Mouse (Mus musculus): ENCODE measurements around the gene Tmem88. TPM values are rescaled to one million over a fixed set of nuclear protein-coding genes. Genes with fewer than 3 reads are reported as not detected.

The Tmem88 gene
- polyA plus RNA-seq, 1 experiment from 2014 or later = 5.9 TPM

- Histone ChIP-seq H3K9me3 (replicated peaks; ENCODE audit: control insufficient read depth, low read length, poor library complexity, severe bottlenecking) (no peaks in the 10 kb centered on the region), H3K4me1 (ENCODE audit: control insufficient read depth, insufficient read depth, low read length) (peaks cover 39% of the 10 kb centered on the region), H3K4me2 (ENCODE audit: low read length) (peak overlapping the region; percentile 65), H3K27ac (ENCODE audit: low read length) (peak overlapping the region; percentile 99), H3K4me3 (ENCODE audit: low read depth, low read length) (peak overlapping the region; percentile 67), H3K27me3 (ENCODE audit: control insufficient read depth, insufficient read depth, low read depth, low read length) (peaks cover 20% of the 10 kb centered on the region), H3K9ac (ENCODE audit: low read depth, low read length) (peak overlapping the region; percentile 57), H3K36me3 (ENCODE audit: control insufficient read depth, insufficient read depth, low read length) (no peaks in the 10 kb centered on the region)
- WGBS = under 1% methylated on average over 35 of the region's 45 CpGs
- peak; percentile 92 for ATAC-seq
These were observed 20.7 kb upstream of the Tmem88 start for GRCm38 (mm10) chr11:69418481-69419442.

- Histone ChIP-seq H3K27me3 (ENCODE audit: control insufficient read depth, insufficient read depth, low read depth, low read length) (peaks cover 19% of the 10 kb centered on the region), H3K4me3 (ENCODE audit: low read depth, low read length) (peak overlapping the region; percentile 67), H3K27ac (ENCODE audit: low read length) (peak overlapping the region; percentile 99), H3K4me1 (ENCODE audit: control insufficient read depth, insufficient read depth, low read length) (peaks cover 49% of the 10 kb centered on the region), H3K4me2 (ENCODE audit: low read length) (peak overlapping the region; percentile 65), H3K9ac (ENCODE audit: low read depth, low read length) (peak overlapping the region; percentile 57), H3K36me3 (ENCODE audit: control insufficient read depth, insufficient read depth, low read length) (no peaks in the 10 kb centered on the region), H3K9me3 (replicated peaks; ENCODE audit: control insufficient read depth, low read length, poor library complexity, severe bottlenecking) (no peaks in the 10 kb centered on the region)
- peak; percentile 38 for ATAC-seq
- WGBS = under 1% methylated on average over 39 of the region's 39 CpGs
These were observed 19.7 kb upstream of the Tmem88 start for GRCm38 (mm10) chr11:69417449-69418384.

- Histone ChIP-seq H3K4me2 (ENCODE audit: low read length) (peak overlapping the region; percentile 65), H3K4me1 (ENCODE audit: control insufficient read depth, insufficient read depth, low read length) (peaks cover 56% of the 10 kb centered on the region), H3K27ac (ENCODE audit: low read length) (peak overlapping the region; percentile 99), H3K27me3 (ENCODE audit: control insufficient read depth, insufficient read depth, low read depth, low read length) (peaks cover 12% of the 10 kb centered on the region), H3K36me3 (ENCODE audit: control insufficient read depth, insufficient read depth, low read length) (no peaks in the 10 kb centered on the region), H3K4me3 (ENCODE audit: low read depth, low read length) (peak overlapping the region; percentile 67), H3K9ac (ENCODE audit: low read depth, low read length) (peak overlapping the region; percentile 57), H3K9me3 (replicated peaks; ENCODE audit: control insufficient read depth, low read length, poor library complexity, severe bottlenecking) (no peaks in the 10 kb centered on the region)
- no peak for ATAC-seq
- 2% methylated on average over 8 of the region's 8 CpGs for WGBS
These were observed 19.0 kb upstream of the Tmem88 start for GRCm38 (mm10) chr11:69416921-69417448.

- H3K36me3 ChIP-seq (ENCODE audit: control insufficient read depth, insufficient read depth, low read length) = no peaks in the 10 kb centered on the region
- whole genome bisulfite sequencing = 2% methylated on average over 4 of the region's 4 CpGs
- H3K27ac ChIP-seq (ENCODE audit: low read length) = peak overlapping the region; percentile 99
- H3K9me3 ChIP-seq (replicated peaks; ENCODE audit: control insufficient read depth, low read length, poor library complexity, severe bottlenecking) = no peaks in the 10 kb centered on the region
- peaks cover 7% of the 10 kb centered on the region for H3K27me3 ChIP-seq (ENCODE audit: control insufficient read depth, insufficient read depth, low read depth, low read length)
- H3K4me2 ChIP-seq (ENCODE audit: low read length) = peak overlapping the region; percentile 65
- ATAC-seq = no peak
- peak overlapping the region; percentile 57 for H3K9ac ChIP-seq (ENCODE audit: low read depth, low read length)
- H3K4me1 ChIP-seq (ENCODE audit: control insufficient read depth, insufficient read depth, low read length) = peaks cover 61% of the 10 kb centered on the region
- H3K4me3 ChIP-seq (ENCODE audit: low read depth, low read length) = peak overlapping the region; percentile 67
These were observed 18.5 kb upstream of the Tmem88 start for GRCm38 (mm10) chr11:69416509-69416908.

- no peaks in the 10 kb centered on the region for H3K9me3 ChIP-seq (replicated peaks; ENCODE audit: control insufficient read depth, low read length, poor library complexity, severe bottlenecking)
- H3K27me3 ChIP-seq (ENCODE audit: control insufficient read depth, insufficient read depth, low read depth, low read length) = peaks cover under 1% of the 10 kb centered on the region; the same call in 1 of the 2 replicates
- peak overlapping the region; percentile 98 for H3K9ac ChIP-seq (ENCODE audit: low read depth, low read length)
- no peaks in the 10 kb centered on the region for H3K36me3 ChIP-seq (ENCODE audit: control insufficient read depth, insufficient read depth, low read length)
- under 1% methylated on average over 13 of the region's 25 CpGs for WGBS
- ATAC-seq = no peak
- peaks cover 58% of the 10 kb centered on the region for H3K4me1 ChIP-seq (ENCODE audit: control insufficient read depth, insufficient read depth, low read length)
- peak overlapping the region; percentile 99 for H3K27ac ChIP-seq (ENCODE audit: low read length)
- H3K4me2 ChIP-seq (ENCODE audit: low read length) = peak overlapping the region; percentile 92
- peak overlapping the region; percentile 67 for H3K4me3 ChIP-seq (ENCODE audit: low read depth, low read length)
These were observed 17.8 kb upstream of the Tmem88 start for GRCm38 (mm10) chr11:69415668-69416451.

- 0% methylated on average over 3 of the region's 3 CpGs for WGBS
- no peak for ATAC-seq
These were observed 17.3 kb upstream of the Tmem88 start for GRCm38 (mm10) chr11:69415327-69415667.

GRCm38 (mm10) chr11:69414421-69415326 is 16.6 kb upstream of the Tmem88 start:
- Histone ChIP-seq H3K4me2 (ENCODE audit: low read length) (peak overlapping the region; percentile 92), H3K36me3 (ENCODE audit: control insufficient read depth, insufficient read depth, low read length) (no peaks in the 10 kb centered on the region), H3K9me3 (replicated peaks; ENCODE audit: control insufficient read depth, low read length, poor library complexity, severe bottlenecking) (no peaks in the 10 kb centered on the region), H3K9ac (ENCODE audit: low read depth, low read length) (peak overlapping the region; percentile 98), H3K4me3 (ENCODE audit: low read depth, low read length) (peak overlapping the region; percentile 67), H3K27ac (ENCODE audit: low read length) (peak overlapping the region; percentile 99), H3K4me1 (ENCODE audit: control insufficient read depth, insufficient read depth, low read length) (peaks cover 47% of the 10 kb centered on the region), H3K27me3 (ENCODE audit: control insufficient read depth, insufficient read depth, low read depth, low read length) (no peaks in the 10 kb centered on the region)
- ATAC-seq = no peak
- WGBS = 9% methylated on average over 4 of the region's 4 CpGs

More at GRCm38 (mm10) chr11:69415327-69415667, 17.3 kb upstream of the Tmem88 start:
- Histone ChIP-seq H3K27ac (ENCODE audit: low read length) (peak overlapping the region; percentile 99), H3K9ac (ENCODE audit: low read depth, low read length) (peak overlapping the region; percentile 98), H3K9me3 (replicated peaks; ENCODE audit: control insufficient read depth, low read length, poor library complexity, severe bottlenecking) (no peaks in the 10 kb centered on the region), H3K36me3 (ENCODE audit: control insufficient read depth, insufficient read depth, low read length) (no peaks in the 10 kb centered on the region), H3K4me3 (ENCODE audit: low read depth, low read length) (peak overlapping the region; percentile 67), H3K4me2 (ENCODE audit: low read length) (peak overlapping the region; percentile 92), H3K27me3 (ENCODE audit: control insufficient read depth, insufficient read depth, low read depth, low read length) (no peaks in the 10 kb centered on the region), H3K4me1 (ENCODE audit: control insufficient read depth, insufficient read depth, low read length) (peaks cover 53% of the 10 kb centered on the region)

Data from midbrain, embryonic 16.5 days (tissue).